Mouse (Mus musculus) embryonic facial prominence, embryonic 11.5 days (tissue): ENCODE data around the gene Ndufs1. TPM values are rescaled to one million over a fixed set of nuclear protein-coding genes. Genes with fewer than 3 reads are reported as not detected.

Experiments
- ATAC-seq: fragments of 200-750 bp; cut with Nextera tagmentation; replicated peaks from 2 replicates; pipeline ENCODE4 v1.8.0; 2017; ENCODE audit warnings: low read depth; ENCODE audit not compliant: insufficient number of reproducible peaks, low FRiP score, low TSS enrichment
- DNase-seq: peaks from one replicate; pipeline ENCODE4 v3.0.0-alpha.2; 2015; ENCODE audit warnings: low spot score
- H3K27ac ChIP-seq: fragments of 300-500 bp; sonication (generic); replicated peaks from 2 replicates; pipeline ENCODE4 v1.5.1; 2014; ENCODE audit warnings: mild to moderate bottlenecking, low read depth, low read length, control low read depth
- H3K27me3 ChIP-seq: fragments of 300-500 bp; sonication (generic); 2 replicates; pipeline ENCODE4 v1.6.1; 2014; ENCODE audit warnings: mild to moderate bottlenecking, low read length, moderate library complexity, mixed read lengths; ENCODE audit not compliant: control insufficient read depth, insufficient read depth
- H3K36me3 ChIP-seq: fragments of 300-500 bp; sonication (generic); replicated peaks from 2 replicates; pipeline ENCODE4 v1.6.1; 2014; ENCODE audit warnings: low read depth, mild to moderate bottlenecking, low read length, moderate library complexity, mixed read lengths; ENCODE audit not compliant: control insufficient read depth, insufficient read depth
- H3K4me1 ChIP-seq: fragments of 300-500 bp; sonication (generic); 2 replicates; pipeline ENCODE4 v1.6.1; 2014; ENCODE audit warnings: low read length, mixed read lengths; ENCODE audit not compliant: control insufficient read depth, insufficient read depth
- H3K4me2 ChIP-seq: fragments of 300-500 bp; sonication (generic); 2 replicates; pipeline ENCODE4 v1.6.1; 2014; ENCODE audit warnings: low read depth, mild to moderate bottlenecking, control low read depth, low read length, moderate library complexity
- H3K4me3 ChIP-seq: fragments of 300-500 bp; sonication (generic); 2 replicates; pipeline ENCODE4 v1.5.1; 2014; ENCODE audit warnings: low read depth, low read length, control low read depth
- H3K9ac ChIP-seq: fragments of 300-500 bp; sonication (generic); replicated peaks from 2 replicates; pipeline ENCODE4 v1.6.1; 2014; ENCODE audit warnings: mild to moderate bottlenecking, control low read depth, low read length
- H3K9me3 ChIP-seq: fragments of 300-500 bp; sonication (generic); replicated peaks from 2 replicates; pipeline ENCODE4 v1.6.1; 2016; ENCODE audit warnings: mild to moderate bottlenecking, low read length, inconsistent platforms, mixed read lengths; ENCODE audit not compliant: control insufficient read depth
- WGBS: fragments of 180-500 bp; shearing (Covaris S2); extraction: QIAGEN DNeasy Blood & Tissue Kit; methylation state at CpG from one replicate; pipeline ENCODE4 v1.1.7; 2014; 5-methylcytosine and 5-hydroxymethylcytosine counted together
- polyA plus RNA-seq: library from polyadenylated mRNA; unstranded; fragments of >200 nt; fragmentation: Nextera tagmentation; extraction: Ambion mirVana; gene quantifications from 2 replicates; pipeline ENCODE4 v1.2.1, GENCODE M21; 2014

The Ndufs1 gene
- polyA plus RNA-seq, 1 experiment from 2014 or later: 160 TPM

DNA sequence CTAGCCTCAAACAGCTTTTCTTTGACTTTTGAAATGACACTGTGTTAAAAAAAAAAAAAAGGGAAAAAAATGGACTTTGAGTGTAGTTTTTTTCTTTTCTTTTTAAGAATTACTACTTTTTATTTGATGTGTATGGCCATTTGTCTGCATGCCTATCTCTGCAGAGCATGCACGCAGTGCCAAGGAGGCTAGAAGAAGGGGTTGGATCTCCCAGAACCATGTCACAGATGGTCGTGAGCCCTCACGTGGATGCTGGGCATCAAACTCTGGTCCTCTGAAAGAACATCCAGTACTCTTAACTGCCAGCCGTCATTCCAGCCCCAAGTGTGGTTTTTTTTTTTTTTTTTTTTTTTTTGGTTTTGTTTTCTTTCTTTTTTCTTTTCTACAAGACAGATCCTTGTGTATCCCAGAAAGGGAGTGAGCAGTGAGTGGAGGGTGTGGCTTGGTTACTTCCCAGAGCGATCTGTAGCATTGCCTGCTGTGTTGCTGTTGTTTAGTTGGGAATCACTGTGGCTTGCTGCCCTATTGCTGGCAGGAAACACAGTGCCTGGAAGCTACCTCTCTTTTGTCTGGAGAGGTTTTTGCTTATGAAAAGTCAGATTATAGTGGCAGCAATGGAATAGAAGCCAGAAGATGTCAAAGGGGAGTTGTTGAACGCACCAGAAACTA lies 33.4 kb upstream of the Ndufs1 start:
- H3K9me3 ChIP-seq: no peaks in the 10 kb centered on the region
- no peaks in the 10 kb centered on the region for H3K36me3 ChIP-seq
- no peak for DNase-seq
- no peaks in the 10 kb centered on the region for H3K27me3 ChIP-seq
- no peak overlapping the region for H3K4me3 ChIP-seq
- H3K9ac ChIP-seq: no peak overlapping the region
- 20% methylated on average over 6 of the region's 6 CpGs for WGBS
- no peaks in the 10 kb centered on the region for H3K4me1 ChIP-seq
- no peak for ATAC-seq
- H3K4me2 ChIP-seq: no peak overlapping the region
- no peak overlapping the region for H3K27ac ChIP-seq

DNA sequence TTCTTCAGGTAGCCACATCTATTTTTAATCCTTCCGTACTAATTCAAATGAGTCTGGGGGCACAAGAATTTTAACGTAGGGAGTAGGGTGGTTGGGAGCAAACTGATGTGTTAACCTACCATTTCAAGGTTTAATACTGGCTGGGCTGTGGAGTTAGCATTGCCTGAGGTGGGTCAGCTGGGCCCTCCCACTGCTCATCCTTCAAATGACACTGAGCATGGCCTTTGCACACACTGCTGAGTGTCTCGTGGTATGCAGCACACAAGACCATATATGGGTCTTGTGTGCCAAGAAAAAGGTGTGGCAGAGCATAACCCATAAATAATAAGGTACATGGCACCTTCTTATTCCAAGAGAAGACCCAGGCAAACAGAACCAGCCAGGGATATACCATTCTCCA lies 31.0 kb upstream of the Ndufs1 start:
- H3K27ac ChIP-seq: no peak overlapping the region
- H3K4me1 ChIP-seq: peaks cover 3% of the 10 kb centered on the region; the same call in 1 of the 2 replicates
- no peak for ATAC-seq
- 81% methylated on average over 3 of the region's 3 CpGs for WGBS
- H3K9me3 ChIP-seq: no peaks in the 10 kb centered on the region
- no peak for DNase-seq
- H3K4me2 ChIP-seq: no peak overlapping the region
- H3K36me3 ChIP-seq: no peaks in the 10 kb centered on the region
- H3K4me3 ChIP-seq: no peak overlapping the region
- H3K9ac ChIP-seq: no peak overlapping the region
- no peaks in the 10 kb centered on the region for H3K27me3 ChIP-seq

DNA sequence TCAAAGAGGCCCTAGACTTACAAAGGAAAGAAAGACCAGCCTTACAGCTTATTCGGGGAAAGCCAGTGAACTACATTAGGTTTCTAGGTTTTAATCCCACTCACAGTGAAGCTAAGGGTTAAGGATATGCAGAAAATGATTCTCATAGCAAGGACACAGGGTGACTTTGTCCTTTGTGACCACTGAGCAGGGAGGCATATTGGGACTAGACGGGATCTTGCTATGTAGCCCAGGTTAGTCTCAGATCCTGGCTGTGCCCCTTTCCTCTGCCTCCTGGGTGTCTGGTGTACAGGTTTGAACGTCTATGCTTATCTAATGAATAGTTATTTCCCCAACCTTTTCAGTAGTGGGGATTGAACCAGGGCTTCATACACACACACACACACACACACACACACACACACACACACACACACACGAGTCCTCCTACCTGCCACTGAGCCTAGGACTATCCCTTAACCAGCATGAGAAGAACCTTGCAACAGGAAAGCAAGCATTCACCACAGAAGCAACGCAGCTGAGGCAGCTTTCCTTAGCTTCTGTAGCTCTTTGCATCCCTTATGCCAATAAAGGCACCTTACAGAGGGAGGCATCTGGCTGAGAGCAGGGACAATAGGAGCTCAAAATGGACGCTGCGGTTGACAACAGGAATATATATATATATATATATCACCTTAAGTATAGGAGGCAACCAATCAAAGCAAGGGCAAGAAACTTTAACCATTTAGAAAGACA lies 28.2 kb upstream of the Ndufs1 start:
- DNase-seq: no peak
- H3K9ac ChIP-seq: no peak overlapping the region; the same call in 1 of the 2 replicates
- H3K27me3 ChIP-seq: no peaks in the 10 kb centered on the region
- no peak overlapping the region for H3K4me3 ChIP-seq
- whole genome bisulfite sequencing: 27% methylated on average over 7 of the region's 7 CpGs
- H3K4me2 ChIP-seq: no peak overlapping the region
- H3K4me1 ChIP-seq: peaks cover 3% of the 10 kb centered on the region; the same call in 1 of the 2 replicates
- 0 out of 2 replicates have a peak, but pooled peaks cover 5% of the 10 kb centered on the region for H3K9me3 ChIP-seq
- H3K27ac ChIP-seq: no peak overlapping the region
- H3K36me3 ChIP-seq: no peaks in the 10 kb centered on the region
- ATAC-seq: peak; percentile 32; the same call in 1 of the 2 replicates

DNA sequence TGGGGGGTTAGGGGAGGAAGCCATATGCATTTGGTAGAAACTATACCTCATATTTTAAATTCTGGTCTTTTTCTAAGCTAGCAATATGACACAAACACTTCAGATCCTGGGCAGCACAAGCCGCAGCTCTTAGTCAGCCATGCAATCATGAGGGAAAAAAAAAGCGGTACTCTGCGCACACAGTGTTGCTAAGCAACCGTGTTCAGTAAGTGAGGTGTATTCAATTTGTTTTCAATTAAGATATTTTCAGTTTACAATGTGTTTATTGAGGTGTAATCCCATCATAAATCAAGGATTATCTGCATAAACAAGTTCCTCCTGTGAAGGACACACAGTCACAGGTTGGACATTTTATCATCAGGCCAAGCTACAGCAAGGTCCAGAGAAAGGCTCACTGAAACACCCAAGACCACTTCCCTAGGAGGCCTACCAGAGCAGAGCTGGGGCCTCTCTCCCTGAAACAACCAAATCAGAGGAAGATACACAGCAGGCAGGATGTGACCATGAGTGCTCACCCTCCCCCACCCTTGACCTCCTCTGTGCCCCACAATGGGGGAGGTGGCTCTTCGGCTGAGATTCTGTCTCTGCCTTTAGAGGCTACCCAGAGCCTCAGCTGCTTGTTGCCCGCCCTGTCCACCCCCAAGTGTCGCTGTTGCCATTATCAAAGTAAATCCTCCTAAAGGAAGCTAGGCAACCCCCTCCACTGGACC lies 27.5 kb upstream of the Ndufs1 start:
- Histone ChIP-seq H3K4me3 (no peak overlapping the region), H3K9ac (no peak overlapping the region)
- ATAC-seq: peak; percentile 91

DNA sequence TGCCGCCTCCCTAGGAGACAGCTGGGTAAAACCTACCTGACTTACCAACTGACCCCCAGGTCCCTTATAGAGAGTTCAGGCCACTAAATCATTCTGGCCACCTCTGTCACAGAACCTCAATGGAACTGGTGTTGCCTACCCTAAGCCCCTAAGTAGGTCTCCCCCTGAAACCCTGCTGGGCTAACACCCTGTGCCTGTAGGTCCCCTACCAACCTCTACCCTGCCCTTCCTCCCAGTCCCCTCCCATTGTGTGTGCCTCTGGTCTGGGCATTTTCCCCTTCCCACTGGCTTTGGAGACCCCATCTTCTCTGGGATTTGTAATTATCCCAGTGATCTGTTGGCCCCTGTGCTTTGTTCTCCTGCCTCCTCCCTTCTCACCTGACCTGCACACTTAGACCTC lies 26.8 kb upstream of the Ndufs1 start:
- H3K27ac ChIP-seq: no peak overlapping the region
- no peak overlapping the region for H3K4me3 ChIP-seq
- H3K4me1 ChIP-seq: peaks cover 3% of the 10 kb centered on the region; the same call in 1 of the 2 replicates
- H3K27me3 ChIP-seq: no peaks in the 10 kb centered on the region
- ATAC-seq (no peak), DNase-seq (no peak)
- no peak overlapping the region for H3K9ac ChIP-seq
- H3K36me3 ChIP-seq: no peaks in the 10 kb centered on the region
- WGBS: 85% methylated on average over 1 of the region's 1 CpGs
- H3K4me2 ChIP-seq: no peak overlapping the region
- 0 out of 2 replicates have a peak, but pooled peaks cover 6% of the 10 kb centered on the region for H3K9me3 ChIP-seq

More for the DNA sequence above, 27.5 kb upstream of the Ndufs1 start:
- Histone ChIP-seq H3K27ac (no peak overlapping the region; the same call in 1 of the 2 replicates), H3K9me3 (0 out of 2 replicates have a peak, but pooled peaks cover 6% of the 10 kb centered on the region), H3K27me3 (no peaks in the 10 kb centered on the region), H3K4me2 (no peak overlapping the region), H3K36me3 (no peaks in the 10 kb centered on the region), H3K4me1 (peaks cover 3% of the 10 kb centered on the region; the same call in 1 of the 2 replicates)
- peak; percentile 73 for DNase-seq
- WGBS: 11% methylated on average over 7 of the region's 7 CpGs

DNA sequence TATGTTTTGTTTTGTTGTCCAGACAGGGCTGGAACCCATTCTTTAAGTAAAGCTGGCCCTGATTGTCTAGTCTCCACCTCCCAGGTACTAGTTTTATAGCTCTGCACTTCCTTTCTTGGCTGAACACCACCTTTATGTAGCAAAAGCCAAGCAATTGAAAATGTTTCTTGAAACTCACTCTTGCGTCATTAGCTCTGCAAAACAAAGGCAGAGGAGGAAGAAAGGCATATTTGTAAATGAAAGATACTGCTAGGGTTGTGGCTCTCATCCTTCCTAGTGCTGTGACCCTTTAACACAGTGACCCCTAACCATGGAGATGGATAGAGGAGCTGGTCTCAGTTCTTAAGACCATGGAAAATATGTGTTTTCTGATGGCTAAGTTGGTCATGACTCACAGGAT lies 25.0 kb upstream of the Ndufs1 start:
- 0 out of 2 replicates have a peak, but pooled peaks cover 6% of the 10 kb centered on the region for H3K9me3 ChIP-seq
- H3K4me3 ChIP-seq: no peak overlapping the region
- H3K4me1 ChIP-seq: peaks cover 3% of the 10 kb centered on the region; the same call in 1 of the 2 replicates
- no peaks in the 10 kb centered on the region for H3K36me3 ChIP-seq
- no peak overlapping the region for H3K27ac ChIP-seq
- DNase-seq: no peak
- 80% methylated on average over 1 of the region's 1 CpGs for WGBS
- H3K27me3 ChIP-seq: no peaks in the 10 kb centered on the region
- no peak overlapping the region for H3K4me2 ChIP-seq
- no peak overlapping the region for H3K9ac ChIP-seq
- no peak for ATAC-seq

DNA sequence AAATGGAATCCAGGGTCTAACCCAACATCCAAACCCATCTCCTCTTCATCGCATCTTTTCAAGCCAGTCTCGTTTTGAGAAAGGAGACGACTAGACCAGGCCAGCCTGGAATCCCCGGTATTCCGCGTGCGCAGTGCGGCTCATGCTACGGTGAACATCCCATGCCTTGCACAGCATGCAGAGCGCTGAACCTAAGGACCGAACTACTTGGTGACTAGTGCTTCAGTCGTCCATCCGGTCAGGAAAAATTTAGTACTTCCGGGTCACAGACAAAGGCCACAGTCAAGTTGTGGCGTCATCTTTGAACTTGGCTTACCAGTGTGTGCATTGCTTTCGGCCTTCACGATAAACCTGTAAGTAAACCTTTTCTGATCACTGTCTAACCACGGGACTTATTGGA lies 23.7 kb upstream of the Ndufs1 start:
- H3K4me2 ChIP-seq: no peak overlapping the region
- peaks cover 3% of the 10 kb centered on the region; the same call in 1 of the 2 replicates for H3K4me1 ChIP-seq
- ATAC-seq (no peak), DNase-seq (no peak)
- H3K36me3 ChIP-seq: no peaks in the 10 kb centered on the region
- 0 out of 2 replicates have a peak, but pooled peaks cover 6% of the 10 kb centered on the region for H3K9me3 ChIP-seq
- no peak overlapping the region for H3K4me3 ChIP-seq
- 93% methylated on average over 18 of the region's 18 CpGs for whole genome bisulfite sequencing
- H3K27me3 ChIP-seq: no peaks in the 10 kb centered on the region
- H3K27ac ChIP-seq: no peak overlapping the region
- no peak overlapping the region for H3K9ac ChIP-seq
